Mouse (Mus musculus) kidney, embryonic 16.5 days (tissue): ENCODE results near the gene Crtap. TPM values are rescaled to one million over a fixed set of nuclear protein-coding genes. Genes with fewer than 3 reads are reported as not detected.

ENCODE experiments used
- ATAC-seq: fragments of 200-750 bp; cut with Nextera tagmentation; 2 replicates; pipeline ENCODE4 v1.8.0; 2017; ENCODE audit warnings: moderate TSS enrichment; ENCODE audit not compliant: low FRiP score, low TSS enrichment
- H3K27ac ChIP-seq: fragments of 300-500 bp; sonication (generic); 2 replicates; pipeline ENCODE4 v1.5.1; 2014; ENCODE audit warnings: low read length
- H3K27me3 ChIP-seq: fragments of 300-500 bp; sonication (generic); 2 replicates; pipeline ENCODE4 v1.6.1; 2014; ENCODE audit warnings: low read length, control low read depth, mixed read lengths; ENCODE audit not compliant: insufficient read depth
- H3K36me3 ChIP-seq: fragments of 300-500 bp; sonication (generic); 2 replicates; pipeline ENCODE4 v1.6.1; 2014; ENCODE audit warnings: low read length, control low read depth, mixed read lengths; ENCODE audit not compliant: insufficient read depth
- H3K4me1 ChIP-seq: fragments of 300-500 bp; sonication (generic); 2 replicates; pipeline ENCODE4 v1.6.1; 2014; ENCODE audit warnings: low read length, control low read depth, mixed read lengths; ENCODE audit not compliant: insufficient read depth
- H3K4me2 ChIP-seq: fragments of 300-500 bp; sonication (generic); replicated peaks from 2 replicates; pipeline ENCODE4 v1.6.1; 2014; ENCODE audit warnings: low read depth, low read length
- H3K4me3 ChIP-seq: fragments of 300-500 bp; sonication (generic); 2 replicates; pipeline ENCODE4 v1.5.1; 2014; ENCODE audit warnings: mild to moderate bottlenecking, low read length
- H3K9ac ChIP-seq: fragments of 300-500 bp; sonication (generic); replicated peaks from 2 replicates; pipeline ENCODE4 v1.6.1; 2014; ENCODE audit warnings: low read length
- H3K9me3 ChIP-seq: fragments of 300-500 bp; sonication (generic); 2 replicates; pipeline ENCODE4 v1.6.1; 2016; ENCODE audit warnings: low read length, control low read depth
- WGBS: fragments of 180-500 bp; shearing (Covaris S2); extraction: QIAGEN DNeasy Blood & Tissue Kit; methylation state at CpG from one replicate; pipeline ENCODE4 v1.1.7; 2014; 5-methylcytosine and 5-hydroxymethylcytosine counted together
- polyA plus RNA-seq: library from polyadenylated mRNA; unstranded; fragments of >200 nt; fragmentation: Nextera tagmentation; extraction: Ambion mirVana; gene quantifications from 2 replicates; pipeline ENCODE4 v1.2.1, GENCODE M21; 2015

Gene Crtap
- polyA plus RNA-seq, 1 experiment from 2014 or later, result 148 TPM

DNA sequence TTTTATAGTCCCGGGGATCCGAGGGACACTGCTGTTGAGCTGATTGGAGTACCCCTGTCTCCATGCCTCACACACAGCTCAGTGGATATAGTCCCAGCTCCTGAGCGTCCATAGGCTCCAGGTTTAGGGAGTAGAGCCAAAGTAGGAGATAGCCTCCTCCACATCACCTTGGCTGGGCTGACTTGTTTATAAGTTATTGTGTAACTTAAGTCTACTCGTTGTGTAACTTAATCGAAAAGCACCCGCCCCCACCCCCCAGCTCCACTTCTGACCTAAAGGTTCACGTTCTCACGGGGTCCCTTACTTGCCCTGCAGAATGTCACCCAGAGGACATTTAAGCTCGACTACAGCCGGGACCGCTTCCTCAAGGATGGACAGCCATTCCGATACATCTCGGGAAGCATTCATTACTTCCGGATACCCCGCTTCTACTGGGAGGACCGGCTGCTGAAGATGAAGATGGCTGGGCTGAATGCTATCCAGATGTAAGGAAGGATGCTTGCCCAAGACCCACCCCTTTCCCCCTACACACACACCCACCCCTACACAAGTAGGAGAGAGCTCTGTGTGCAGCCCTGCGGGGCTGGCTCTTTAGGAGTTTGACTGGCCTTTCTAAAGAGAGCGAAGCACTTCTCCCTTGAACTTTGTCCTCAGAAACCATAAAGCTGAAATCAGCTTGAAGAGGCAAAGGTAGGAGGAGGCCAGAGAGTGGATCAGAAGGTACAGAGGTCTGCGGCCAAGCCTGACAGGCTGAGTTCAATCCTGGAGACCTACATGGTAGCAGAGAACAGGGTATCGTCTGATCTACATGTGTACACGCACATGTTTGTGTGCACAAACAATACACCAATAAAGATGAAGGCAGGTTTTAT, 26.4 kb upstream of the Crtap start:
- no peaks in the 10 kb centered on the region for H3K9me3 ChIP-seq
- no peak overlapping the region for H3K4me3 ChIP-seq
- H3K27me3 ChIP-seq, result no peaks in the 10 kb centered on the region
- H3K4me1 ChIP-seq, result no peaks in the 10 kb centered on the region
- 68% methylated on average over 21 of the region's 21 CpGs for WGBS
- no peak overlapping the region for H3K9ac ChIP-seq
- peaks cover 3% of the 10 kb centered on the region for H3K36me3 ChIP-seq
- peak overlapping the region; percentile 67 for H3K27ac ChIP-seq
- peak; percentile 76; the same call in 1 of the 2 replicates for ATAC-seq
- H3K4me2 ChIP-seq, result no peak overlapping the region

DNA sequence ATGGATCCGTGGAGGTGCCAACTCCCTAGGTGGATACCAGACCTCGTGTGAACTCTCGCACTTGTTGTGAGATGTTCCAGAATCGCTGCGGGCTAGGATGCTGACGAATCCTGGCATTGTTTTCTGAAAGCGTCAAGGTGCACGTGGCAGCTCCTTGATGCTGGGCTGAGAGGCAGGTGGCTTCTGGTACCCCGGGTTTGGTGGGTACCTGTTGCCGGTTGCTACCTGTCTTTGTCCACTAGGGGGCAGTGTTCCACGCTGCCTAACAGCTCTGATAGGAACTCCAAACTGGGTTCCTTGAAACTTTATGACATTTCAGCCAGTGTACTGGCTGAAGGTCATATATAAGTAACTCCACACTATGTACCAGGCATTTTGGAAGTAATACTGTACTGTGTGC, 25.2 kb upstream of the Crtap start:
- no peaks in the 10 kb centered on the region for H3K9me3 ChIP-seq
- WGBS, result 23% methylated on average over 11 of the region's 11 CpGs
- ATAC-seq, result no peak

GRCm38 (mm10) chr9:114413866-114414265, 23.4 kb upstream of the Crtap start:
- no peaks in the 10 kb centered on the region for H3K27me3 ChIP-seq
- H3K36me3 ChIP-seq, result peaks cover 28% of the 10 kb centered on the region
- ATAC-seq, result no peak
- no peaks in the 10 kb centered on the region for H3K9me3 ChIP-seq
- no peak overlapping the region for H3K4me2 ChIP-seq
- no peak overlapping the region for H3K9ac ChIP-seq
- no peak overlapping the region for H3K4me3 ChIP-seq
- H3K4me1 ChIP-seq, result peaks cover 7% of the 10 kb centered on the region; the same call in 1 of the 2 replicates
- no peak overlapping the region for H3K27ac ChIP-seq
- 86% methylated on average over 12 of the region's 12 CpGs for WGBS

More for the DNA sequence above, 25.2 kb upstream of the Crtap start:
- Histone ChIP-seq H3K9ac (no peak overlapping the region), H3K27ac (no peak overlapping the region), H3K36me3 (peaks cover 13% of the 10 kb centered on the region), H3K4me3 (no peak overlapping the region), H3K4me1 (no peaks in the 10 kb centered on the region), H3K4me2 (no peak overlapping the region), H3K27me3 (no peaks in the 10 kb centered on the region)

DNA sequence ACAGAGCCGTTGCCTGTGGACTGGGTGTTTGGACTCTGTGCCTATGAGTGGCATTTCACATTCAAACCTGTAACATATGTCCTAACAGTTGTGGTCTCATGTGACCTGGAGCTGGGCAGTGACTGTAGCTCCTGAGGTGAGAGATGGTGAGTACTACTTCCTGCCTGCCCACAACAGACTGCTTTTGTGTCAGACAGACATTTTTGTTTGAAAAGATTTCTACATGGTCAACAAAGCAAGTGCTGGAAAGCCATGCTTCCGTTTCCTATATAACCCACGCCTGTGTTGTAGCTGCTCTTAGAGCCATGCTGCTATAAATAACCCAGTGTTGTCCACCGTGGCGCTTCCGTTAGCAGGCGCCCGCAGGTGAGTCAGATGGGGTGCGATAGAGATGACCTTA, 21.9 kb upstream of the Crtap start:
- Histone ChIP-seq H3K9ac (no peak overlapping the region), H3K4me3 (no peak overlapping the region), H3K27me3 (no peaks in the 10 kb centered on the region), H3K4me2 (no peak overlapping the region), H3K4me1 (peaks cover 7% of the 10 kb centered on the region; the same call in 1 of the 2 replicates), H3K36me3 (peaks cover 41% of the 10 kb centered on the region), H3K27ac (no peak overlapping the region), H3K9me3 (no peaks in the 10 kb centered on the region)
- WGBS, result 84% methylated on average over 9 of the region's 9 CpGs
- no peak for ATAC-seq

DNA sequence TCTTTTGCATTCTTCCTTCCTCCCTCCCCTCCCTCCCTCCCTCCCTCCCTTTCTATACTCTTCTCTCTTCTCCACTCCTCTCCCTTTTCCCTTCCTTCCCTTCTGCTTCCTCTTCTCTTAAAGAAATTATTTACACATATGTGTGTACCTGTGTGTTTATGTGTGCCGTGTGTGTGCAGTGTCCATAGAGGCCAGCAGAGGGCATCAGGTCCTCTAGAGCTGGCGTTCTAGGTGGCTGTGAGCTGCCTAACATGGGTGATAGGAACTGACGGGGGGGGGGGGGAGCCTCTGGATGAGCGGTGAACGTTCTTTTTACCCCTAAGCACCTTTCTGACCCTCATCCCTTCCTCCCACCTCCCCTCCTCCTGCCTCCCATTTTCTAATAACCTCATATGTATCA, 20.8 kb upstream of the Crtap start:
- H3K27ac ChIP-seq, result no peak overlapping the region
- ATAC-seq, result no peak
- peaks cover 7% of the 10 kb centered on the region; the same call in 1 of the 2 replicates for H3K4me1 ChIP-seq
- H3K4me2 ChIP-seq, result no peak overlapping the region
- H3K27me3 ChIP-seq, result no peaks in the 10 kb centered on the region
- peaks cover 50% of the 10 kb centered on the region for H3K36me3 ChIP-seq
- no peak overlapping the region for H3K9ac ChIP-seq
- H3K9me3 ChIP-seq, result no peaks in the 10 kb centered on the region
- no peak overlapping the region for H3K4me3 ChIP-seq
- 85% methylated on average over 5 of the region's 5 CpGs for WGBS

GRCm38 (mm10) chr9:114410313-114410862, 19.9 kb upstream of the Crtap start:
- H3K27ac ChIP-seq, result peak overlapping the region; percentile 38; the same call in 1 of the 2 replicates
- peaks cover 7% of the 10 kb centered on the region; the same call in 1 of the 2 replicates for H3K4me1 ChIP-seq
- H3K27me3 ChIP-seq, result no peaks in the 10 kb centered on the region
- peaks cover 6% of the 10 kb centered on the region for H3K9me3 ChIP-seq
- ATAC-seq, result peak; percentile 62
- WGBS, result 61% methylated on average over 11 of the region's 11 CpGs
- H3K4me2 ChIP-seq, result no peak overlapping the region
- H3K4me3 ChIP-seq, result no peak overlapping the region
- peaks cover 59% of the 10 kb centered on the region for H3K36me3 ChIP-seq
- H3K9ac ChIP-seq, result no peak overlapping the region

DNA sequence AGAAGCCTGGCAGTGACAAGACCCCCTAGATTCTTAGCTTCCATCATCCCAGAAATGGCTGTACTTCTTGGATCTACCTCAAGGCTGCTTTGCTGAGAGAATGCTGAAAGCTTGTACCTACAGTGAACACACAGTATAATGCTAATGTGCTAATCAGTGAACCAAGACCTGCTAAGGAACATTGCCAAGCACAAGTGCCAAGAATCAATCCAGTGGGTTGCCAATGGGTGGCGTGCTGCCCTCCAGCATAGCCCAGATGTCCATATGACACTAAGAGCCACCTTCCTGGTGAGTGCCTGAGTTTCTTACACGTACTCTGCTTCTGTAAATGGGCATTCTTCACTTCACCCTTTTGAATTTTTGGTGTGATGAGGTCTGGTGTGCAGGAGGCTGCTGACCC, 17.2 kb upstream of the Crtap start:
- Histone ChIP-seq H3K4me1 (peaks cover 7% of the 10 kb centered on the region; the same call in 1 of the 2 replicates), H3K4me3 (no peak overlapping the region), H3K27ac (no peak overlapping the region), H3K9ac (no peak overlapping the region), H3K4me2 (no peak overlapping the region), H3K9me3 (peaks cover 15% of the 10 kb centered on the region), H3K27me3 (no peaks in the 10 kb centered on the region), H3K36me3 (peaks cover 80% of the 10 kb centered on the region)
- 92% methylated on average over 2 of the region's 2 CpGs for WGBS
- ATAC-seq, result no peak

DNA sequence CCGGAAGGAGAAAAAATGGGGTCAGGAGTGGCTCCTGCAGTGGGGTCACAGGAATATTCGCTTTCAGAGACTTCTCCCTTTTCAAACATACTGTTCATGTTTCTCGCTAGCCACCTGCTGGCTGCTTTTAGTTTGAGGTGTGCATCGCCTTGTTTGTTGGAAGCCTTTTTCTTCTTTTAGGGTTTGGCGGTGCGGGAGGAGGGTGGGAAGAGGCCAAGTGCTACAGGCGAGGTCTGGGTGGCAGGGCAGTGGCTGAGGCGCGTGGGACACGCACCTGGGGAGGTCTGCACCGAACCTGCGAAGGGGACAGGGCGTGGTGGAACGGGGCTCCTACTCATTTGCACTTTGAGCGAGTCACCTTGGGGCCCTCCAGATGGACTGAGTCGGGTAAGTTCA, 11.2 kb upstream of the Crtap start:
- H3K27ac ChIP-seq, result peak overlapping the region; percentile 94
- H3K36me3 ChIP-seq, result peaks cover 34% of the 10 kb centered on the region
- peak overlapping the region; percentile 64 for H3K4me2 ChIP-seq
- peaks cover 13% of the 10 kb centered on the region; the same call in 1 of the 2 replicates for H3K4me1 ChIP-seq
- peak overlapping the region; percentile 77 for H3K4me3 ChIP-seq
- H3K27me3 ChIP-seq, result no peaks in the 10 kb centered on the region
- H3K9ac ChIP-seq, result peak overlapping the region; percentile 94
- peaks cover 15% of the 10 kb centered on the region for H3K9me3 ChIP-seq
- WGBS, result 3% methylated on average over 16 of the region's 16 CpGs
- no peak for ATAC-seq

DNA sequence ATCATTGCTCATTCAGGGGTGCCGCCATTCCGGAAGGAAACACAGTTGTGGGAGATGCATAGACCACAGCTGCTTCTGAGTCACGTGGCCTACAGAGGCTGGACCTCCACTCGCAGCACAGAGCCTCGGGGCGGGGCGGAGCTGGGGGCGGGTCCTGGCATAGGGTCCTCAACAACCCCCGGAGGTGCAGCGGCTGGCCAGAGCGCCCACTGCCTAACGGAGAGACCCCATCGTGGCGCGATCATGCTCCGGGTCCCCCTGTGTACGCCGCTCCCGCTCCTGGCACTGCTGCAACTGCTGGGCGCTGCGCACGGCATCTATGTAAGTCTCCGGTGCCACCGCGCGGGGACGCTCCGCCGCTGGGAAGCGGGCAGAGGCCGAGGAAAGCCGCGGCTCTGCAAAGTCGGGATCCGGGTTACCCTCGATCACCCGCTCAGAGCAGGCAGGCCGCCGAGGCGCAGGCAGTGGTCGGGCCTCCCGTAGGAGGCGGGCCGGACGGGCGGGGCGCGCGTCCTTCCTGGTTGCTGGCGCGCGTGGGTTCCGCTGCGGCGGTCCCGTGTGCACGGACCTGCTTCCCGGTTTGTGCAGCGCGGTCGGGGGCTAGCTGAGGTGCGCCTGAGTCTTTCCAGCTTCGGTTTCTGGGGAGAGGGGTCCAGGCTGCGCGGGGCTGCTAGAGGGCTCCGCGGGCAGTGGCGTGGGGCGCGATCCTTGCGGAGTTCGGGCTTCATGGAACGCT, 10.6 kb upstream of the Crtap start, which contains the start of the genes Glb1 and Tmppe:
Glb1 (plus strand) TSS at position 128 of the 736 bp plus-strand sequence.
Tmppe (plus strand) TSS at position 157 of the 736 bp plus-strand sequence.
- peak within 1 kb of the TSS; percentile 77 for H3K4me3 ChIP-seq
- peaks cover 15% of the 10 kb centered on the region for H3K9me3 ChIP-seq
- peak within 1 kb of the TSS; percentile 94 for H3K9ac ChIP-seq
- peaks cover 13% of the 10 kb centered on the region; the same call in 1 of the 2 replicates for H3K4me1 ChIP-seq
- peak within 1 kb of the TSS; percentile 64 for H3K4me2 ChIP-seq
- under 1% methylated on average over 73 of the region's 73 CpGs for WGBS
- H3K27ac ChIP-seq, result peak within 1 kb of the TSS; percentile 94
- H3K27me3 ChIP-seq, result no peaks in the 10 kb centered on the region
- peaks cover 28% of the 10 kb centered on the region for H3K36me3 ChIP-seq
- ATAC-seq, result peak; percentile 99
